Mouse (Mus musculus) intestine, embryonic 16.5 days (tissue): ENCODE results near the gene Gm37240. TPM values are rescaled to one million over a fixed set of nuclear protein-coding genes. Genes with fewer than 3 reads are reported as not detected.

Experiments
- ATAC-seq: fragments of 200-750 bp; cut with Nextera tagmentation; 2 replicates; pipeline ENCODE4 v1.8.0; 2017; ENCODE audit warnings: moderate TSS enrichment, moderate library complexity
- H3K27ac ChIP-seq: fragments of 300-500 bp; sonication (generic); 2 replicates; pipeline ENCODE4 v1.5.1; 2014; ENCODE audit warnings: mild to moderate bottlenecking, low read length
- H3K27me3 ChIP-seq: fragments of 300-500 bp; sonication (generic); replicated peaks from 2 replicates; pipeline ENCODE4 v1.6.1; 2014; ENCODE audit warnings: low read length, control low read depth, mixed read lengths; ENCODE audit not compliant: control insufficient read depth, insufficient read depth
- H3K36me3 ChIP-seq: fragments of 300-500 bp; sonication (generic); 2 replicates; pipeline ENCODE4 v1.6.1; 2014; ENCODE audit warnings: low read length, control low read depth; ENCODE audit not compliant: control insufficient read depth, insufficient read depth
- H3K4me1 ChIP-seq: fragments of 300-500 bp; sonication (generic); 2 replicates; pipeline ENCODE4 v1.6.1; 2014; ENCODE audit warnings: low read length, control low read depth, mixed read lengths; ENCODE audit not compliant: control insufficient read depth, insufficient read depth
- H3K4me2 ChIP-seq: fragments of 300-500 bp; sonication (generic); 2 replicates; pipeline ENCODE4 v1.6.1; 2014; ENCODE audit warnings: low read depth, low read length, control low read depth
- H3K4me3 ChIP-seq: fragments of 300-500 bp; sonication (generic); 2 replicates; pipeline ENCODE4 v1.5.1; 2014; ENCODE audit warnings: mild to moderate bottlenecking, low read length
- H3K9ac ChIP-seq: fragments of 300-500 bp; sonication (generic); 2 replicates; pipeline ENCODE4 v1.6.1; 2014; ENCODE audit warnings: low read depth, low read length
- H3K9me3 ChIP-seq: fragments of 300-500 bp; sonication (generic); 2 replicates; pipeline ENCODE4 v1.6.1; 2016; ENCODE audit warnings: low read length, control low read depth; ENCODE audit not compliant: control insufficient read depth
- WGBS: fragments of 180-500 bp; shearing (Covaris S2); extraction: QIAGEN DNeasy Blood & Tissue Kit; methylation state at CpG from one replicate; pipeline ENCODE4 v1.1.7; 2014; 5-methylcytosine and 5-hydroxymethylcytosine counted together
- polyA plus RNA-seq: library from polyadenylated mRNA; unstranded; fragments of >200 nt; fragmentation: Nextera tagmentation; extraction: Ambion mirVana; gene quantifications from 2 replicates; pipeline ENCODE4 v1.2.1, GENCODE M21; 2015

Gm37240 gene
- polyA plus RNA-seq, 1 experiment from 2014 or later, result 6.8 TPM

- no peak for ATAC-seq
- H3K9ac ChIP-seq, result no peak overlapping the region
- 59% methylated on average over 3 of the region's 3 CpGs for WGBS
Observed at GRCm38 (mm10) chr3:85455453-85455852, 431.9 kb downstream of the Gm37240 start.

GRCm38 (mm10) chr3:85454001-85454400 is 433.3 kb downstream of the Gm37240 start:
- WGBS, result 70% methylated on average over 6 of the region's 6 CpGs
- H3K9me3 ChIP-seq, result no peaks in the 10 kb centered on the region
- no peaks in the 10 kb centered on the region for H3K36me3 ChIP-seq
- H3K27me3 ChIP-seq, result no peaks in the 10 kb centered on the region
- H3K4me2 ChIP-seq, result no peak overlapping the region
- no peak overlapping the region for H3K27ac ChIP-seq
- no peaks in the 10 kb centered on the region for H3K4me1 ChIP-seq
- H3K9ac ChIP-seq, result no peak overlapping the region
- ATAC-seq, result no peak
- H3K4me3 ChIP-seq, result no peak overlapping the region

More at GRCm38 (mm10) chr3:85455453-85455852, 431.9 kb downstream of the Gm37240 start:
- H3K27me3 ChIP-seq, result no peaks in the 10 kb centered on the region
- no peak overlapping the region for H3K4me2 ChIP-seq
- no peaks in the 10 kb centered on the region for H3K4me1 ChIP-seq
- no peak overlapping the region for H3K4me3 ChIP-seq
- H3K9me3 ChIP-seq, result no peaks in the 10 kb centered on the region
- no peaks in the 10 kb centered on the region for H3K36me3 ChIP-seq
- no peak overlapping the region for H3K27ac ChIP-seq

- Histone ChIP-seq H3K4me1 (no peaks in the 10 kb centered on the region), H3K36me3 (no peaks in the 10 kb centered on the region), H3K4me3 (no peak overlapping the region), H3K9me3 (no peaks in the 10 kb centered on the region), H3K27me3 (no peaks in the 10 kb centered on the region), H3K4me2 (no peak overlapping the region), H3K27ac (no peak overlapping the region), H3K9ac (no peak overlapping the region)
- 78% methylated on average over 4 of the region's 4 CpGs for WGBS
- no peak for ATAC-seq
Observed at GRCm38 (mm10) chr3:85449461-85449860, 437.9 kb downstream of the Gm37240 start.

- H3K4me3 ChIP-seq, result no peak overlapping the region
- no peaks in the 10 kb centered on the region for H3K27me3 ChIP-seq
- ATAC-seq, result no peak
- no peaks in the 10 kb centered on the region for H3K36me3 ChIP-seq
- no peak overlapping the region for H3K27ac ChIP-seq
- no peaks in the 10 kb centered on the region for H3K4me1 ChIP-seq
- H3K4me2 ChIP-seq, result no peak overlapping the region
- no peak overlapping the region for H3K9ac ChIP-seq
- WGBS, result 84% methylated on average over 5 of the region's 5 CpGs
- no peaks in the 10 kb centered on the region for H3K9me3 ChIP-seq
Observed at GRCm38 (mm10) chr3:85442781-85443180, 444.5 kb downstream of the Gm37240 start.

- no peak for ATAC-seq
- H3K4me3 ChIP-seq, result no peak overlapping the region
- WGBS, result 90% methylated on average over 8 of the region's 8 CpGs
Observed at GRCm38 (mm10) chr3:85442261-85442660, 445.1 kb downstream of the Gm37240 start.

GRCm38 (mm10) chr3:85435406-85435805 is 451.9 kb downstream of the Gm37240 start:
- H3K36me3 ChIP-seq, result no peaks in the 10 kb centered on the region
- no peak for ATAC-seq
- no peaks in the 10 kb centered on the region for H3K9me3 ChIP-seq
- no peak overlapping the region for H3K4me3 ChIP-seq
- no peak overlapping the region for H3K9ac ChIP-seq
- 49% methylated on average over 4 of the region's 4 CpGs for WGBS
- H3K27me3 ChIP-seq, result no peaks in the 10 kb centered on the region
- H3K4me1 ChIP-seq, result no peaks in the 10 kb centered on the region
- H3K4me2 ChIP-seq, result no peak overlapping the region
- no peak overlapping the region for H3K27ac ChIP-seq

More at GRCm38 (mm10) chr3:85442261-85442660, 445.1 kb downstream of the Gm37240 start:
- Histone ChIP-seq H3K27ac (no peak overlapping the region), H3K9ac (no peak overlapping the region), H3K27me3 (no peaks in the 10 kb centered on the region), H3K36me3 (no peaks in the 10 kb centered on the region), H3K4me1 (no peaks in the 10 kb centered on the region), H3K9me3 (no peaks in the 10 kb centered on the region), H3K4me2 (no peak overlapping the region)

- WGBS, result 92% methylated on average over 4 of the region's 4 CpGs
- Histone ChIP-seq H3K27me3 (no peaks in the 10 kb centered on the region), H3K9ac (no peak overlapping the region), H3K27ac (no peak overlapping the region), H3K4me1 (no peaks in the 10 kb centered on the region), H3K36me3 (no peaks in the 10 kb centered on the region), H3K9me3 (no peaks in the 10 kb centered on the region), H3K4me3 (no peak overlapping the region), H3K4me2 (no peak overlapping the region)
- ATAC-seq, result no peak
Observed at GRCm38 (mm10) chr3:85431208-85431607, 456.1 kb downstream of the Gm37240 start.

- Histone ChIP-seq H3K27ac (no peak overlapping the region), H3K9me3 (no peaks in the 10 kb centered on the region), H3K4me1 (no peaks in the 10 kb centered on the region), H3K9ac (no peak overlapping the region), H3K4me2 (no peak overlapping the region), H3K36me3 (no peaks in the 10 kb centered on the region), H3K4me3 (no peak overlapping the region), H3K27me3 (no peaks in the 10 kb centered on the region)
- 71% methylated on average over 5 of the region's 5 CpGs for WGBS
- ATAC-seq, result no peak
Observed at GRCm38 (mm10) chr3:85423376-85423997, 463.8 kb downstream of the Gm37240 start.

- H3K4me3 ChIP-seq, result no peak overlapping the region
- no peaks in the 10 kb centered on the region for H3K36me3 ChIP-seq
- no peaks in the 10 kb centered on the region for H3K27me3 ChIP-seq
- no peak overlapping the region for H3K9ac ChIP-seq
- no peaks in the 10 kb centered on the region for H3K4me1 ChIP-seq
- no peaks in the 10 kb centered on the region for H3K9me3 ChIP-seq
- no peak for ATAC-seq
- H3K4me2 ChIP-seq, result no peak overlapping the region
- no peak overlapping the region for H3K27ac ChIP-seq
- WGBS, result 79% methylated on average over 9 of the region's 9 CpGs
Observed at GRCm38 (mm10) chr3:85421403-85421802, 465.9 kb downstream of the Gm37240 start.

GRCm38 (mm10) chr3:85417663-85418062 is 469.7 kb downstream of the Gm37240 start:
- Histone ChIP-seq H3K27ac (no peak overlapping the region), H3K4me3 (no peak overlapping the region), H3K36me3 (no peaks in the 10 kb centered on the region), H3K9ac (no peak overlapping the region), H3K27me3 (no peaks in the 10 kb centered on the region), H3K4me2 (no peak overlapping the region), H3K4me1 (no peaks in the 10 kb centered on the region), H3K9me3 (no peaks in the 10 kb centered on the region)
- WGBS, result 56% methylated on average over 4 of the region's 4 CpGs
- no peak for ATAC-seq
